Mouse (Mus musculus): ENCODE measurements at regions not wholly inside any gene's neighbourhood (a gene's known extent, or its start where the extent isn't known, plus 50 kb on each side); places are given as distances from the start of the nearest gene placed in this dataset.
"Not testable (repeated sequence)": the region's sequence is repeated elsewhere in the genome, so short reads cannot be mapped to it uniquely, and the experiment has no call there.

DNA sequence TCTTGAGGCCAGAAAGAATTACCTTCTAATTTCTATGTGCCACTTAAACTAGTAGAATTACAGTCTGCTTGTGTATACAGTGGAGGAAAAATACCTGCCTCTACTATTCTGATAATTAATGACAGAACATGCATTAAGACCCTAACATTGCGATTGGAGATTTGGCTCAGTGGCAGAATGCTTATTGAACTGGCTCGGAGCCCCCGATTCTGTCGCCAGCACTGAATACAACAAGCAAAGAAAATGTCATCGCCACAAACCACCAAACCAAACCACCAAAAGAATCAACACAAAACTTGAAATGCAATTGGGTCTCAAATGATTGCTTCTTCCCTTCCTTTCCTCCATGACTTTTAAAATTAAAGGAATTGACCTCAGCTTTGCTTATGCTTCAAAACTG is 122.9 kb upstream of the Emcn start:
- no peak for DNase-seq (ENCODE audit: low read depth, low spot score)

DNA sequence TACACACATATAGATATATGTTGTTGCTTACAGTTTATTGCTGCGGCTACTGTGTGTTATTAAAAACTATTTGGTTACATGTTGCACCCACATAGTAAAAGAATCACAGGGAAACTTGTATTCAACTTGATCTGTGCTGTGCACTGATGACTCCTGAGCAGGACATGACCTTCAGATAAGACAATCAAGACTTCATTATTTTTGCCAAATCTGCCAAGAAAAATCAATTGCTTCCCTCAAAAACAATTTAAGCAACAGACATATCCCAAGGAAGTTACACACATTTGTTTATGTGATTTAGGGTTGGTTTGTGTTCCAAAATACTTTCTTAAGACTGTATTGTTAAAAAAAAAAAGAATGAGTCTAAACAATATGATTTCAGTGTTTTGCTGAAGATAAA is 114.7 kb upstream of the Emcn start:
- DNase-seq (ENCODE audit: low read depth, low spot score): no peak

DNA sequence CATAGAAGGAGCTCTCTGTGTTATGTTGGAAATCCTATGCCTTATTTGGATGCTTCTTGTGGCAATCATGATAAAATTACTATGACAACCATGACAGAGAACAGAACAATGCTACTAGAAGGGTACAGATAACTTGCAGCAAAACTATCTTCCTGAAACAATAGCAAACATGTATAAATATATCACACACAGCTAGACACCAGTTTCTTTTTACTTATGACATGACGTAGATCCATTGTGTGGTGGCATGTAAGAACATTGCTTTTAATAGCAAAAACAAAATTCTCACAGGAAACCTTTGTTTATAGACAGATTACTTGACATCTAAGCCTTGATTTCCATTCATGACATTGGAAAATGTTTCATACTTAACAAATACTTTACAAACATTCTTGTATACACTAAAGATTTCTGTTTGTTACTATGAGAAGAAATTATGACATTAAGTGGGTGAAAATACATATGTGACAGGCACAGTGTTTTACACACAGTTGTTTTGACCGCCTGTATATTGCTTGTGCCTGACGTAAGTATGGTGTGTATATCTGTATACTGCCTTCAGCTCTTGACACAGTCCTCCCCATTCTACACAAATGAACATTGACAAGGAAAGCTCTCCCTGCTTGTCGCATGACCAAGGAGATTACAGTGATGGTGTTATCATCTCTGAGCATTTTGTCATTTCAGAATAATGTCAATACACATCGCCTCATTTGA is 113.6 kb upstream of the Emcn start:
- DNase-seq (ENCODE audit: low read depth, low spot score): no peak

DNA sequence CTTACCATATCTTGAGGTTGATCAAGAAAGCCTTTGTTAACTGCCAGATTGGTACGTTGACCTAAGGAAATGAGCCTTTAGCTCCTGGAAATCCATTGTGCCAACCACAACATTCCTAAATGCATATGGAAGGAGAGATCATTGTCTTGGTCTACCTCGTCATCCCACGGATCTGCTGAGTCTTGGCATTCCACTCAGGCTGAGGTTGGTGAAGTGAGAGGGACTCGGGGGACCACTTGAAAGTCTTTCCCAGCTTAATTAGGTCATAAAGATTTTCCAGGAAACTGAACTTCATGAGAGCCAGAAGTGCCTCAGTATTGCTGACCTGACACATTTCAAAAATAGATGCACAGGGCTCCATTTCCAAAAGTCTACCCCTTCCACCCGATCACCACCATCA is 112.5 kb upstream of the Emcn start:
- DNase-seq (ENCODE audit: low read depth, low spot score): no peak

DNA sequence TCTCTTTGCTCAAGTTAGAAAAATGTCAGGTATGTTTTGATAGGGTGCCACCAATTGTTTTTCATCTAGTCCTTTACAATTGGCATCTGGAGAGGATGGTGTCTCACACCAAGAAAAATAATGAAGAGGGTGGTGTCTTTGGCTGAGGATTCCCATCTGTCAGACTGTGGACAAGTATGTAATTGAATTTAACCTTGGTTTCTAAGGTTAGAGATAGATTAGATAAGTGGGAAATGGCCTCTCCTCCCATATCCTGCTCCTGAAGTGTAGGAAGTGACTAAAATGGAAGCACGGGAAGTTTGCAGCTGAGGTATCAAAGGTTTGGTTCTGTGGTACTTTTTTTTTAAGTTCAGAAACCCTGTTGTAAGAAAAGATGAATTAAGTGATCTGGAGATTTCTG is 98.0 kb upstream of the Emcn start:
- DNase-seq (ENCODE audit: low read depth, low spot score): no peak

DNA sequence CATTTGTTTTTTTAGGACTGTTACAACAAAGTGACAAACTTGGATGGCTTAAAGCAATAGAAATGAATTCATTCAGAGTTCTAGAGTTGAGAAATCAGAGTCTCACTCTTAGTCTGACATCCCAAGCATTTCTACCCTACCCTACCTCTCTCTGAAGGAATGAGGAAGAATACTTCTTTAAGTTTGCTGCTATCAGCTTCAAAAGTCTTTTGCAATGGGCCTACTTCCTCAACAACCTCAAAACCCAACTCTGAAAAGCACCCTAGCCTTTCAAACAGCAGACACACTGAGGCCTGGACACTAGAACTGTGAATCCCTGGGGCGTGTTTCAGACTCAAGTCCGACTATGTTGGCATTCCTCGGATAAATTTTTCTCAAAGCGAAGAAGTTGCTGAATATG is 77.0 kb upstream of the Emcn start:
- DNase-seq (ENCODE audit: low read depth, low spot score): no peak

DNA sequence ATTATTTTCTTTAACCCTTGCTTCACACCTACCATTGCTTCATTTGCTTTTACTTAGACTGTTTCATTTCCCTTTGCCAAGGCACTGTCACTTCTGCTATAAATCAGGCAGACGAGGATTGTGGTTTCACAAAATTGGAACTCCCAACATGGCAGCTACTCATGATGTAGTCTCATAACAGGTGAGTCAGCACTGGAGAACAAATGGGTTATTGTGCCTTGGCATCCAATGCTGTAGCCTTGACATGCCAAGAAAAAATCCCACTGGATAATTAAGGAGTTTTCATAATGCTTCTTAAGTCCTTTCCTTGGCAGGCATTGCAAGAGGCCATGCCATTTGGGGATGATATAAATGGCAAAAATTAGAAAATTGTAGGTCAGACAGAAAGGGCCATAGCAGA is 73.1 kb upstream of the Emcn start:
- no peak for DNase-seq (ENCODE audit: low read depth, low spot score)

DNA sequence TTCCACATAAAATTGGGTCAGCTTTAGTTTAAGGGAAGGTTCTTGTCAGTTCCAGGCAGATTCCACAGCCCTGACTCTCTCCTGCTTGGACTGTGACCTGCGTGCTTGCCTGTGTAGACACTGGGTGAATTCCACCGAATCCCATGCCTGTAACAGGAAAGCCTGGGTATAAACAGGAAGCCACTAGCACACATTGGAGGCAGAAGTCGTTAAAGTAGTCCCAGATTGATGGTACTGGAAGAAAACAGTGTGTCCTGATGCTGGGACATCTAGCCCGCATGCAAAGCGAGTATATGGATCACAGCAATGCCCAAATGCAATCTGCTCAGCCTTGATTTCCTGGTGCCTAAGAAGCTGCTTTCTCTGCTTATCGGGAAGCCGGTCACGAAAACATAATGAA is 65.4 kb upstream of the Emcn start:
- no peak for DNase-seq (ENCODE audit: low read depth, low spot score)

DNA sequence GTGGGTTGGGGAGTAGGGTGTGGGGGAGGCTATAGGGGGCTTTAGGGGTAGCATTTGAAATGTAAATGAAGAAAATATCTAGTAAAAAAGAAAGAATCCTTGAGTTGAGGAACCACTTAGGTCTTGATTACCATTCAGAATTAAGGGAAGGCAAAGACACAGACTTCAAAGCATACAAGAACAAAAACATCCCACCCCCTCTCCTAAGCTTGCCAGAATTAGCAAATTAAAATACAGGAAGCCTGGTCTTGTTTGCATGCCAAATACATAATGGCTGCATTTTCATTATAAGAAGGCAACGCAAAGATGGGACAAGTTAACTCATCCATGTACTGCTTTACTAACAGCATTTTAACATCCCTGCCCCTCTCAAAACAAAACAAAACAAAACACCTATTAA is 61.6 kb upstream of the Emcn start:
- no peak for DNase-seq (ENCODE audit: low read depth, low spot score)

DNA sequence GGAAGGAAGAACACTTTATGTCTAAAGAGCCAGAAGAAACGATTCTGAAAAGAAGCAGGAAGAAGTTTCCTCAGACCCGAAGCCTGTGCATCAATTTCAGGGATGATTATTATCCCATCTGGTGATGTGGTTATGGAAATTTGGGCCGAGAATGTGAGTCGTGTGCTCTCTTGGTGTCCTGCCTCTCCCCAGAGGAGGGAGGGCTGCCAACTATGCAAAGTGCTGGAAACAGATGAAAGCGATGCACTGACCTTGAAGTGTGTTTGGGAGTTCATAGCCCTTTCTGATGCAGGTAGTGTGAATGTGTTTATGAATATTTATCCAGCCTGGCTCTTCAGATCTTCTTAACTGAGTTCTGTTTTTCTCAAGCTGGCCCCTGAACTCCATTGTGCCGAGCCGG is 59.8 kb upstream of the Emcn start:
- no peak for DNase-seq (ENCODE audit: low read depth, low spot score)

DNA sequence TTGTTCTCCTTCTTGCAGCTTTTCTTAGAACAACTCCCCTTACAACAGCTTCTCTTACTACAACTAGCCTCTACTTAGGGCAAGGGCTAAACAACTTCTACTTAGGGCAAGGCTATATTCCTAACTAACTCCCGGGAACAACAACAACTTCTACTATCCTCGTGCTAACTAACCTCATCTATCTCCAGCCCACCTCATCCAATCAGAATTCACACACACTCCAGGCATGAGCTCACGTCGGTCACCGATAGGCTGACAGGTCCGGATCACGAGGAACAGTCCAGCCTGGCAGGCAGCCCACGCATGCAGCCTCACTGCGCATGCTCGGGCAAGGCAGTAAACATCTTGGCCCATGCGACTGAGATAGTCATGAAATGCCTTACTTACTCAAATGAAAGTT is 53.3 kb upstream of the Emcn start:
- not testable (repeated sequence) for DNase-seq (ENCODE audit: low read depth, low spot score)

DNA sequence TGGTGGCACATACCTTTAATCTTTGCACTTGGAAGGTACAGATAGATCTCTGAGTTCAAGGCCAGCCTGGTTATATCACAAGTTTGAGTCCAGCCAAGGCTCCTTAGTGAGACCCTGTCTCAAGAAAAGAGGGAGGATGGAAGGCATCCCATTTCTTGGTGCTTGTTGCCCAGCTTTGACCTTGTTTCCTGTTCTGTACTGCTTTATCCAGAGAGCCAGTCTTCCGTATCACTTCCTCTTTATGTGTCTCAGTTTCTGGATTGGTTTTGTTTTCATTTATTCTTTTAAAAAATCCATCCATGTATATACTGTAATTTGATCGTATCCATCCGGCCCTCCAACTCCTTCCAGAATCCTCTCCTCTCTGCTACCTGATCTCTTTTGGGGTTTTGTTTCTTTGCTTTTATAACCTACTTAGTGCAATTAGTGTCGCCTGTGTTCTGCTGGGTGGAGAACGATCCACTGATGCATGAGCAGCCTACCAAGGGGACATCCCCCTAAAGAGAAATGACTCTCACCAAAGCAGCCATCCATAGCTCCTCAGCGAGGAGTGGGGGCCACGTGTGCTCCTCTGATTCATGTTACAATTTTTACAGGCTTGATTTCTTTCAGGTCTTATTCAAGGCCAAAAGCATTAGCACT is 52.4 kb upstream of the Emcn start:
- peak; percentile 88 for DNase-seq (ENCODE audit: low read depth, low spot score)

DNA sequence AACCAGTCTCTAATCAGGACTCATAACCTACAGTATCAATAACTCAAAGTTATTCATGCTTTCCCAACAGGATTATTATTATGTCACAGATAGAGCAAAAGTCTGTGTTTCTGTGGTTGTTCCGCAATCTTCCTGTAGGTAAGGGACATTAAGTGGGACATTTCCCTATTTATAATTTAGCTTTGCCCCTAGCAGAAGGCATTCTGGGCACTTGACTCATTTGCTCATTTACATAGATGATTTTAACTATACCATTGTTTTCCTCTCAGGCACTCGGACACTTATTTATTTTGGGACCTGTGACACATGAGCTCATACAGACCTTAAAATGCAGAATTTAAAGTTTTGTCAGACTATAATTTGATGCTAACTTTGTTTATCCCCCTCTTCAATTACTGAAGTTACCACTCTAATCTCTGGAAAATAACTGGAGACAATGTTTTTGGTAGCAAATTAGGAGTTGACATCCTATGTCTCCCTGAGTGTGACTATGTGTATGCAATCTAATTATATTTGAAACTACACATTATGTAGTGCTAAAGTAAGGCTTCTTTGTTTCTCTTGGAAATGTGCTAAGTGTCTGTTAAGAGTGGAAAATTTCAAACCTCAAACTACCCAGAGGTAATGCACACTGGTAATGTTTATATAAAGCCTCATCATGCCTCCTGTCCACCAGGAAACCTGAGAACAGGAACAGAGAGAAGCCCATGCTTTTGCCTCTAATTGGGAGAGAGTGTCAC is 51.8 kb upstream of the Emcn start:
- no peak for DNase-seq (ENCODE audit: low read depth, low spot score)

DNA sequence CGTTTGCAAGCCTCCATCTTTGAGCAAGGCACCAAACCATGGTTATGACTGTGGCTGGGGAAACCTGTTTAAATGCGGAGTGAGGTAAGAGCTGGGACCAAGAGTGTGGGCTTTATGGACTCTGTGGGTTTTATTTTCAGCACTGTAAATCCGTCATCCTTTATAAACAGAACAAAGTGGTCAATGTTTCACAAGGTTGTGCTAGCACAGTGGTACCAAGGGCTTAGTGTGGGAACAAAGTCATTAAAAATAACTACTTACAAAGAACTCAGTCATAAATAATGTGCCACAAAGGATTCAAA is 51.2 kb upstream of the Emcn start:
- DNase-seq (ENCODE audit: low read depth, low spot score): no peak

Measured in A20 (cell line).